Mouse (Mus musculus): ENCODE data around the gene Npb. TPM values are rescaled to one million over a fixed set of nuclear protein-coding genes. Genes with fewer than 3 reads are reported as not detected.
"Not testable (repeated sequence)": the region's sequence is repeated elsewhere in the genome, so short reads cannot be mapped to it uniquely, and the experiment has no call there.

Npb gene
- polyA plus RNA-seq, 1 experiment from 2014 or later: 0.65 TPM

DNA sequence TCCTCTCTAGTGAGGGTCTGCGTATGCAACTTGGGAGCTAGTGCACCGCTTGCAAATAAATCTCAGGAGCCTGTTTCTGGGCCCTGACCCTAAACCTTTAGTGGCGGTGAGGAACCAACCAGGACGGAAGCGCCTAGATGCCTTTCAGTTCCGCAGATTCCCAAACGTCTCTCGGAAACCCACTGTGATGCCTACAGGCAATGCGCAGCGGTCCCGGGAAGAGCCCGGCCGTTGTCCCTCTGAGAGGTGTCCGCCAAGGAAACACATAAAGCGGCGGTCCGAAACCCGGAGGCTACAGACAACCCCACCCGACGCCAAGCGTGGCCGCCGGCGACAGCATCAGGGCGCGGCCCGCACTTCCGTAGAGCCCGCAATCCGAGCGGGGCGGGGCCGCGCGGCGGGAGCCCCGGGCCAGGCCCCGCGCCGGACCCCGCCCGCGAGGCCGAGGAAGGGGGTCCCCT lies 27.4 kb upstream of the Npb start:
- H3K27ac ChIP-seq: peak overlapping the region; percentile 92
- peaks cover 5% of the 10 kb centered on the region; the same call in 1 of the 2 replicates for H3K9me3 ChIP-seq
- H3K9ac ChIP-seq (replicated peaks): peak overlapping the region; percentile 95
- H3K36me3 ChIP-seq: peaks cover 61% of the 10 kb centered on the region
- H3K4me2 ChIP-seq: peak overlapping the region; percentile 95
- H3K4me3 ChIP-seq (replicated peaks): peak overlapping the region; percentile 90
- H3K27me3 ChIP-seq: no peaks in the 10 kb centered on the region
- H3K4me1 ChIP-seq (replicated peaks): peaks cover 24% of the 10 kb centered on the region
- ATAC-seq (ENCODE audit: insufficient number of reproducible peaks, insufficient read depth, low FRiP score, low TSS enrichment, low read depth): no peak
- WGBS: under 1% methylated on average over 44 of the region's 44 CpGs

- Histone ChIP-seq H3K36me3 (peaks cover 68% of the 10 kb centered on the region), H3K4me1 (replicated peaks) (peaks cover 24% of the 10 kb centered on the region)
- 6% methylated on average over 64 of the region's 75 CpGs for WGBS
Observed at GRCm38 (mm10) chr11:120581490-120582267, 26.6 kb upstream of the Npb start, which contains the start of gene Arhgdia. Gene Arhgdia, minus strand, starts transcription at chr11:120581624.

DNA sequence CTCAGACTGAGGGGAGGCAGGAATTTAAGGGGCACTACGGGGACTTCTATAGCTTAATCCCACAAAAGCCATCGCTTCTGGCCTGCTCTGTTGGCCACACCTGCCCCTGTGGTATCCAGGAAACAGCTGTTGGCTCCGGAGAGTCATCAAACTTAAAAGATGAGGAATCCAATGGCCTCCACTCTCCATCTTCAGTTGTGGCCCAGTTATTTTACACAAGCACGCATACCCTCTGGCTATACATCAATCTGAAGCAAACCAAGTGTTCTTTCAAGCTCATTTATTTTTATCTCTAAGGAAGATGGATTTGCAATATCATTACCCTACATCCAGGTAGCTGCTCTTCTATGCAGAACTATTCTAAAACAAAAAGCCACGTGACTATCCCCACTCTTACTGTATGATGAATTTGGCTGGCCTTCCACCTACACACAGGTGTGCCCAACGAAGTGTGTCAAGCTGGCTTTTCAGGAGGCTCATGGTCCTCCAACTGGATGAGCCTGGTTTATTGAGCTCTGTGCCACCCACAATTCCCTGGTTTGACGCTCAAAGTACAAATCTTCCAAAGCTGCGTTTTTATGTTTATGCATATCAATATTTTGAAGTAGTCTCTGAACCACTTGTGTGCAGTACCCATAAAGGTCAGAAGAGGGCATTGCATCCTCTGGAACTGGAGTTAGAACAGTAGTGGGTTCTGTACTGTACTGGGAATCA lies 25.9 kb upstream of the Npb start:
- H3K27ac ChIP-seq: peak overlapping the region; percentile 92
- 72% methylated on average over 8 of the region's 8 CpGs for WGBS
- H3K9ac ChIP-seq (replicated peaks): peak overlapping the region; percentile 95
- H3K4me3 ChIP-seq (replicated peaks): peak overlapping the region; percentile 90
- peaks cover 70% of the 10 kb centered on the region for H3K36me3 ChIP-seq
- peak overlapping the region; percentile 95 for H3K4me2 ChIP-seq
- H3K4me1 ChIP-seq (replicated peaks): peaks cover 24% of the 10 kb centered on the region
- no peaks in the 10 kb centered on the region for H3K27me3 ChIP-seq
- ATAC-seq (ENCODE audit: insufficient number of reproducible peaks, insufficient read depth, low FRiP score, low TSS enrichment, low read depth): no peak
- peaks cover 5% of the 10 kb centered on the region; the same call in 1 of the 2 replicates for H3K9me3 ChIP-seq

More at GRCm38 (mm10) chr11:120581490-120582267, 26.6 kb upstream of the Npb start, which contains the start of gene Arhgdia:
- Histone ChIP-seq H3K27ac (peak within 1 kb of the TSS; percentile 92), H3K9ac (replicated peaks) (peak within 1 kb of the TSS; percentile 95), H3K4me2 (peak within 1 kb of the TSS; percentile 95), H3K27me3 (no peaks in the 10 kb centered on the region), H3K4me3 (replicated peaks) (peak within 1 kb of the TSS; percentile 90), H3K9me3 (peaks cover 5% of the 10 kb centered on the region; the same call in 1 of the 2 replicates)
- ATAC-seq (ENCODE audit: insufficient number of reproducible peaks, insufficient read depth, low FRiP score, low TSS enrichment, low read depth): 0 out of 2 replicates have a peak, but pooled peaks have one; percentile 10

- not testable (repeated sequence) for H3K27me3 ChIP-seq; H3K27ac ChIP-seq; H3K9ac ChIP-seq (replicated peaks); H3K4me2 ChIP-seq; H3K4me3 ChIP-seq (replicated peaks); H3K9me3 ChIP-seq; ATAC-seq (ENCODE audit: insufficient number of reproducible peaks, insufficient read depth, low FRiP score, low TSS enrichment, low read depth)
- Histone ChIP-seq H3K4me1 (replicated peaks) (peaks cover 24% of the 10 kb centered on the region), H3K36me3 (peaks cover 70% of the 10 kb centered on the region)
- WGBS: 94% methylated on average over 2 of the region's 2 CpGs
Observed at GRCm38 (mm10) chr11:120582982-120583293, 25.3 kb upstream of the Npb start.

DNA sequence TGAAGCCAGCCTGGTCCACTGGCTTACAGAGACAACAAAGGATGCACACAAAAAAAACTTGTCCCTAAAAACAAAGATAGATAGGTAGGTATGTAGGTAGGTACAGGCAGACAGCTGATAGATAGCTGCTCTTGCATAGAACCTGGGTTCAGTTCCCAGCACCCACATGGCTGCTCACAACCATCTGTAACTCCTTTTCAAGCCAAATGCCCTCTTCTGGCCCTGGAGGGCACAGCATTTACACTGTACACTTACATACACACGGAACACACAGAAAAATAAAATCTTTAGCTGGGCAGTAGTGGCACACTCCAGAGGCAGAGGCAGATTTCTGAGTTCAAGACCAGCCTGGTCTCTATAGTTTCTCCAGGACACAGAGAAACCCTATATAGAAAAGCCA lies 24.3 kb upstream of the Npb start:
- no peak for ATAC-seq (ENCODE audit: insufficient number of reproducible peaks, insufficient read depth, low FRiP score, low TSS enrichment, low read depth)
- H3K27ac ChIP-seq: no peak overlapping the region
- peaks cover 5% of the 10 kb centered on the region; the same call in 1 of the 2 replicates for H3K9me3 ChIP-seq
- no peak overlapping the region for H3K9ac ChIP-seq (replicated peaks)
- no peaks in the 10 kb centered on the region for H3K27me3 ChIP-seq
- H3K4me3 ChIP-seq (replicated peaks): no peak overlapping the region
- peaks cover 70% of the 10 kb centered on the region for H3K36me3 ChIP-seq
- H3K4me1 ChIP-seq (replicated peaks): peaks cover 24% of the 10 kb centered on the region
- WGBS: 89% methylated on average over 1 of the region's 1 CpGs
- no peak overlapping the region for H3K4me2 ChIP-seq

DNA sequence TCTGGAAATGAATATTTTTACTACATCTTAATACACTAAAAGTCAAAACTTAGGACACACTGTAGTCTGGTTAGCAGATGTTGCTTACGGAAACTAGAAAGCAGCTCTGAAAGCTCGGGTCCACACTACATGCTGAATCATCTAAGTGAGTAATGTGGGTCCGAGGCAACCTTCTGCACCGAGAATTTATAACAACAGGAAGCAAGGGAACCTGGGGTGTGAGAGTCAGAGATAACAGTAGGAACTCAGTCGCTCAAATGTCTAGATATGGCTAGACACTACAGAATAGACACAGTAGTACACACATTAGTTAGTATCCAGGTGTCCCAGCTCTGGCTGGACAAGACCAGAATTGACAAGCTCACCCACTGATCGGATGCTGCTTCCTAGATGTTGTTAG lies 19.7 kb upstream of the Npb start:
- no peak overlapping the region for H3K9ac ChIP-seq (replicated peaks)
- H3K4me2 ChIP-seq: no peak overlapping the region
- no peak for ATAC-seq (ENCODE audit: insufficient number of reproducible peaks, insufficient read depth, low FRiP score, low TSS enrichment, low read depth)
- 96% methylated on average over 6 of the region's 6 CpGs for WGBS
- H3K9me3 ChIP-seq: peaks cover 5% of the 10 kb centered on the region; the same call in 1 of the 2 replicates
- no peak overlapping the region for H3K4me3 ChIP-seq (replicated peaks)
- H3K4me1 ChIP-seq (replicated peaks): no peaks in the 10 kb centered on the region
- H3K36me3 ChIP-seq: peaks cover 97% of the 10 kb centered on the region
- H3K27ac ChIP-seq: no peak overlapping the region
- H3K27me3 ChIP-seq: no peaks in the 10 kb centered on the region

GRCm38 (mm10) chr11:120597240-120598235 lies 10.7 kb upstream of the Npb start:
- 4% methylated on average over 96 of the region's 99 CpGs for WGBS
- ATAC-seq (ENCODE audit: insufficient number of reproducible peaks, insufficient read depth, low FRiP score, low TSS enrichment, low read depth): peak; percentile 57
- Histone ChIP-seq H3K27me3 (no peaks in the 10 kb centered on the region), H3K36me3 (peaks cover 73% of the 10 kb centered on the region), H3K9me3 (no peaks in the 10 kb centered on the region), H3K4me2 (peak overlapping the region; percentile 98), H3K4me3 (replicated peaks) (peak overlapping the region; percentile 100), H3K27ac (peak overlapping the region; percentile 89), H3K9ac (replicated peaks) (peak overlapping the region; percentile 99), H3K4me1 (replicated peaks) (peaks cover 24% of the 10 kb centered on the region)

GRCm38 (mm10) chr11:120598283-120598989 lies 9.8 kb upstream of the Npb start, which contains the start of the genes Alyref and Anapc11:
Gene Alyref, minus strand, starts transcription at chr11:120598365.
Gene Anapc11, plus strand, starts transcription at chr11:120598421.
- peak within 1 kb of the TSS; percentile 100 for H3K4me3 ChIP-seq (replicated peaks)
- ATAC-seq (ENCODE audit: insufficient number of reproducible peaks, insufficient read depth, low FRiP score, low TSS enrichment, low read depth): peak; percentile 96
- no peaks in the 10 kb centered on the region for H3K9me3 ChIP-seq
- peaks cover 24% of the 10 kb centered on the region for H3K4me1 ChIP-seq (replicated peaks)
- peak within 1 kb of the TSS; percentile 99 for H3K9ac ChIP-seq (replicated peaks)
- peak within 1 kb of the TSS; percentile 89 for H3K27ac ChIP-seq
- peak within 1 kb of the TSS; percentile 98 for H3K4me2 ChIP-seq
- WGBS: under 1% methylated on average over 88 of the region's 88 CpGs
- peaks cover 73% of the 10 kb centered on the region for H3K36me3 ChIP-seq
- H3K27me3 ChIP-seq: no peaks in the 10 kb centered on the region

DNA sequence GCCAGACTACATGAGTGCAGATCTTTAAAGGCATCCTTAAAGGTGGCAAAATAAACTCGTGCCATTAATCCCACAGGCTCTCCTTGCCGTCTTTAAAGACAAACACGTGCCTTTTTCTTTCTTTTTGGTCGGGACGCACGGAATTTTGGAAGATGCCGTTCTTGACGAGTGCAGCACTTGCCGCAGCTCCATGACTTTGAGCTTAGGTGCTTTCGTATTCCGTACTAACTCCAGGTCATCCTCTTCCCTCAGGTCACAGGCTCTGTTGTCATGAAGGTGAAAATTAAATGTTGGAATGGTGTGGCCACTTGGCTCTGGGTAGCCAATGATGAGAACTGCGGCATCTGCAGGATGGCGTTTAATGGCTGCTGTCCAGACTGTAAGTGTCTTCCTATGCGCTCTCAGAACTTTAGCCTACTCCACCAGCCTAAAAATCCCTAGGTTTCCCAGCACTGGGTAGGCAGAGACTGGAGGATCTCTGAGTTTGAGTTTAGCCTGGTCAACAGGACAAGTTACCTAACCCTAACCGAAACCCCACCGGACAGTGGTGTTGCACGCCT lies 9.2 kb upstream of the Npb start:
- ATAC-seq (ENCODE audit: insufficient number of reproducible peaks, insufficient read depth, low FRiP score, low TSS enrichment, low read depth): no peak
- Histone ChIP-seq H3K4me1 (replicated peaks) (peaks cover 24% of the 10 kb centered on the region), H3K9me3 (no peaks in the 10 kb centered on the region), H3K9ac (replicated peaks) (peak overlapping the region; percentile 99), H3K27me3 (no peaks in the 10 kb centered on the region), H3K4me2 (peak overlapping the region; percentile 98), H3K4me3 (replicated peaks) (peak overlapping the region; percentile 100), H3K27ac (peak overlapping the region; percentile 89), H3K36me3 (peaks cover 73% of the 10 kb centered on the region)
- 44% methylated on average over 17 of the region's 17 CpGs for WGBS

DNA sequence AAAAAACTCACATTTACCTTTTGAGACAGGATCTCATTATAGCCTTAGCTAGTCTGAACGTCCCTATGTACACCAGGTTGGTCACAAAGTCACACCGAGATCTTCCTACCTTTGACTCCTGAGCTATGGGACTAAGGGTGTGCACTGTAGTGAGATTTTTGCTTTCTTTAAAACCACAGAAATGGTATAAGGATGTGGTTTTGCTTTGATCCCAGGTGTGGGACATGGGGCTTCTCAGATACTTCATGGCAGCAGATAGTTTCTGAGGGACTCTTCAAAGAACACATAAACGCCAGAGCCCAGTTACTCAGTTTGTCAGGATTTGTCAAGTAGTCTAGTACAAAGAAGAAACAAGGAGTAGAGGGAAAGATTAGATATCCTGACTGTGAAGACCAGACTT lies 7.6 kb upstream of the Npb start:
- Histone ChIP-seq H3K9me3 (no peaks in the 10 kb centered on the region), H3K36me3 (peaks cover 74% of the 10 kb centered on the region), H3K4me1 (replicated peaks) (peaks cover 24% of the 10 kb centered on the region), H3K9ac (replicated peaks) (no peak overlapping the region), H3K4me2 (no peak overlapping the region), H3K27ac (no peak overlapping the region), H3K4me3 (replicated peaks) (no peak overlapping the region), H3K27me3 (no peaks in the 10 kb centered on the region)
- ATAC-seq (ENCODE audit: insufficient number of reproducible peaks, insufficient read depth, low FRiP score, low TSS enrichment, low read depth): no peak
- WGBS: 95% methylated on average over 3 of the region's 3 CpGs
